In the genomic region with DNA sequence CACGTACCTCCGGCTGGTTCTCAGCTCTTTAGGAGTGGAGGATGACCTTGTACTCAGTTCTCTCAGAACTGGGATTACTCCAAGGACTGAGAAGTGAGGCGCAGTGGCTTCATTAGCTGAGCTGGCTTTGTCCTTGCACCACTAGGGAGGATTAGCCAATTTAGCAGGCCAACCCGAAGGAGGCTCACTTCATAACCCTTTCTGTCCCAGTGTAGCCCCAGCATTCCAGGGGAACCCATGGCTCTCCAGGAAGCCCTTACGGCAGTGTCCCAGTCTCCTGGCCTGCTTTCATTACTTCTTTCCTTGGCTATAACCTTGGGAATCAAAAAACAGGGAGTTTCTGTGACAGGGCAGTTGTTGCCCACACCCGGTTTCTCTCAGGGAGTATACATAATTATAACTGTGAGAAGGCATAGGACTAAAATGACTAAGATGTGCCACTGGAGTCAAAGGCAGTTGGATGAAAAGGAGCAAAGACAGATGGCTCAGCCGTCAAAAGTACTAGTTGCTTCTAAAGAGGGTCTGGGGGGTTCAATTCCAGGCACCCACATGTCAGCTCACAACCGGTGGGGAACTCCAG, we compare ENCODE assay signal across 8 mouse cellular contexts. TPM values are rescaled to one million over a fixed set of nuclear protein-coding genes. Genes with fewer than 3 reads are reported as not detected.
DNase-seq lines count a peak whose midpoint lies in the region; ATAC-seq and TF ChIP-seq lines count a peak whose summit lies in the region.

No protein-coding gene starts in this region.

- peak overlapping the region; percentile 93 for H3K9ac ChIP-seq in liver, embryonic 13.5 days

- no peak for TF ChIP-seq CTCF in lung, adult 2 months (IDR thresholded peaks at IDR 0.05; ENCODE audit: insufficient read depth, low read length)
- TF ChIP-seq CTCF in cortical plate, adult 2 months (IDR thresholded peaks at IDR 0.05; ENCODE audit: extremely low read depth, insufficient read depth, low read length), result no peak

- no peak for ATAC-seq in liver, embryonic 13.5 days (ENCODE audit: low read depth)

- H3K27me3 ChIP-seq in liver, embryonic 13.5 days, result no peaks in the 10 kb centered on the region

- H3K27ac ChIP-seq in cortical plate, adult 2 months (ENCODE audit: insufficient read depth, low read length), result peak overlapping the region; percentile 85
- H3K27ac ChIP-seq in liver, embryonic 13.5 days, result peak overlapping the region; percentile 99

- DNase-seq in lung, adult 2 months, result peak; percentile 48
- DNase-seq in lung, postnatal 36 days, result no peak
- DNase-seq in heart, postnatal 10 days, result peak; percentile 67 to 70
- DNase-seq in liver, embryonic 13.5 days, result no peak
- peak; percentile 44 for DNase-seq in retina, embryonic 14.5 days (ENCODE audit: low spot score)
- no peak for DNase-seq in frontal cortex, postnatal 25 days (ENCODE audit: low spot score in 2 of 2)
- DNase-seq in layer of hippocampus, postnatal 25 days (ENCODE audit: extremely low spot score in 1 of 2, low spot score in 1 of 2), result no peak

- H3K4me2 ChIP-seq in liver, embryonic 13.5 days, result peak overlapping the region; percentile 95

- H3K4me1 ChIP-seq in lung, adult 2 months (ENCODE audit: control insufficient read depth, insufficient read depth, low read length), result peaks cover 23% of the 10 kb centered on the region
- peaks cover 11% of the 10 kb centered on the region for H3K4me1 ChIP-seq in cortical plate, adult 2 months (ENCODE audit: control insufficient read depth, insufficient read depth, low read length)
- peaks cover 47% of the 10 kb centered on the region for H3K4me1 ChIP-seq in liver, embryonic 13.5 days (replicated peaks)

- 0 out of 2 replicates have a peak, but pooled peaks have one; percentile 15 for TF ChIP-seq POLR2A in lung, adult 2 months (IDR thresholded peaks at IDR 0.05; ENCODE audit: borderline replicate concordance, extremely low read depth, low read depth, low read length)
- TF ChIP-seq POLR2A in cortical plate, adult 2 months (IDR thresholded peaks at IDR 0.05; ENCODE audit: extremely low read depth, insufficient read depth, low read length), result no peak

- H3K36me3 ChIP-seq in liver, embryonic 13.5 days, result peaks cover 11% of the 10 kb centered on the region

- intact Hi-C loops in heart, postnatal 10 days (cut with DNase I), result loop anchor here (2.0 to 5.0 kb wide), 2 partner anchors 17 to 625 kb away; a partner anchor contains a TSS

- WGBS in lung, adult 2 months, result 37% methylated on average over 7 of the region's 8 CpGs
- 62% methylated on average over 6 of the region's 8 CpGs for WGBS in liver, embryonic 13.5 days (ENCODE audit: insufficient replicate concordance)

- H3K9me3 ChIP-seq in liver, embryonic 13.5 days (replicated peaks), result no peaks in the 10 kb centered on the region

- peak overlapping the region; percentile 90 for H3K4me3 ChIP-seq in lung, adult 2 months (replicated peaks; ENCODE audit: extremely low read depth, low read depth, low read length)
- H3K4me3 ChIP-seq in cortical plate, adult 2 months (ENCODE audit: insufficient read depth, low read length), result peak overlapping the region; percentile 64
- peak overlapping the region; percentile 84 for H3K4me3 ChIP-seq in liver, embryonic 13.5 days (replicated peaks)

RNA-seq across cellular contexts. Expression of a gene that starts 0.6 kb away (rescaled TPM):
- polyA plus RNA-seq in lung, adult 2 months (2012; rRNA removed), result 166 and 244 TPM in 2 replicates
- polyA plus RNA-seq in cortical plate, adult 2 months (2012; rRNA removed), result 350 and 362 TPM in 2 replicates
- 100 to 1,000 TPM; 423 to 428 TPM for total RNA-seq in heart, postnatal 10 days (2021)
- 130 and 154 TPM in 2 replicates for polyA plus RNA-seq in liver, embryonic 13.5 days (2015; fragmentation: Nextera tagmentation; extraction: Ambion mirVana)
- total RNA-seq in layer of hippocampus, postnatal 25 days (2021), result 100 to 1,000 TPM; 380 to 402 TPM

RNA-seq across cellular contexts. Expression of a gene that starts 17.3 kb away (rescaled TPM):
- polyA plus RNA-seq in lung, adult 2 months (2012; rRNA removed), result 201 and 250 TPM in 2 replicates
- polyA plus RNA-seq in cortical plate, adult 2 months (2012; rRNA removed), result 90.4 and 92.9 TPM in 2 replicates
- total RNA-seq in heart, postnatal 10 days (2021), result 1,000 to 10,000 TPM; 1,137 to 1,217 TPM
- polyA plus RNA-seq in liver, embryonic 13.5 days (2015; fragmentation: Nextera tagmentation; extraction: Ambion mirVana), result 74.5 and 77.7 TPM in 2 replicates
- 10 to 100 TPM; 59.7 to 66.7 TPM for total RNA-seq in layer of hippocampus, postnatal 25 days (2021)

RNA-seq across cellular contexts. Expression of a gene that starts 19.0 kb away (rescaled TPM):
- polyA plus RNA-seq in lung, adult 2 months (2012; rRNA removed), result 11.2 and 14.5 TPM in 2 replicates
- polyA plus RNA-seq in cortical plate, adult 2 months (2012; rRNA removed), result 2.3 and 2.4 TPM in 2 replicates
- 1 to 10 TPM; 2.1 to 2.2 TPM for total RNA-seq in heart, postnatal 10 days (2021)
- 10.8 and 12.0 TPM in 2 replicates for polyA plus RNA-seq in liver, embryonic 13.5 days (2015; fragmentation: Nextera tagmentation; extraction: Ambion mirVana)
- total RNA-seq in layer of hippocampus, postnatal 25 days (2021), result 1 to 10 TPM; 2.6 to 3.0 TPM

RNA-seq across cellular contexts. Expression of a gene that starts 25.9 kb away (rescaled TPM):
- 19.0 and 25.5 TPM in 2 replicates for polyA plus RNA-seq in lung, adult 2 months (2012; rRNA removed)
- polyA plus RNA-seq in cortical plate, adult 2 months (2012; rRNA removed), result 8.2 and 9.5 TPM in 2 replicates
- 10 to 100 TPM; 35.0 to 35.8 TPM for total RNA-seq in heart, postnatal 10 days (2021)
- 1.6 and 3.1 TPM in 2 replicates for polyA plus RNA-seq in liver, embryonic 13.5 days (2015; fragmentation: Nextera tagmentation; extraction: Ambion mirVana)
- 1 to 10 TPM; 1.3 to 4.0 TPM for total RNA-seq in layer of hippocampus, postnatal 25 days (2021)

RNA-seq across cellular contexts. Expression of a gene that starts 40.4 kb away (rescaled TPM):
- polyA plus RNA-seq in lung, adult 2 months (2012; rRNA removed), result 48.5 and 49.2 TPM in 2 replicates
- 34.0 and 36.4 TPM in 2 replicates for polyA plus RNA-seq in cortical plate, adult 2 months (2012; rRNA removed)
- 10 to 100 TPM; 15.4 to 16.1 TPM for total RNA-seq in heart, postnatal 10 days (2021)
- polyA plus RNA-seq in liver, embryonic 13.5 days (2015; fragmentation: Nextera tagmentation; extraction: Ambion mirVana), result 37.0 and 37.1 TPM in 2 replicates
- total RNA-seq in layer of hippocampus, postnatal 25 days (2021), result 10 to 100 TPM; 32.1 to 33.5 TPM

Comparison
In these comparisons a context has a peak if more than half of its experiments do, and no peak if none do; other contexts are left out.
1. DNase-seq: peak in lung, adult 2 months (single experiment), heart, postnatal 10 days (2 of 2) and retina, embryonic 14.5 days (single experiment); none in lung, postnatal 36 days (single experiment), liver, embryonic 13.5 days (single experiment), frontal cortex, postnatal 25 days (0 of 2) and layer of hippocampus, postnatal 25 days (0 of 2).
2. Peak in every context shown above with its lines, with median percentiles within 50 percentile points of each other: H3K4me3 ChIP-seq.